In genomic region chr7:133612981-133613380, GRCm38 (mm10) we compare ENCODE assay signal across 27 mouse cellular contexts. TPM values are rescaled to one million over a fixed set of nuclear protein-coding genes. Genes with fewer than 3 reads are reported as not detected.
DNase-seq lines count a peak whose midpoint lies in the region; ATAC-seq and TF ChIP-seq lines count a peak whose summit lies in the region.
"Had no signal": no experiment of that assay in that cellular context is flagged by ENCODE, and none has a peak within 500 bp of the region (broad histone marks: within the 10 kb centered on the region; RNA-seq: fewer than 3 reads in every experiment).

No protein-coding gene starts in this region.

- 0 out of 2 replicates have a peak, but pooled peaks have one; percentile 57 for ATAC-seq in cerebellum, adult (ENCODE audit: insufficient number of reproducible peaks, low FRiP score, low TSS enrichment)
- ATAC-seq in CD4-positive, CD25-positive, alpha-beta regulatory T cell, adult 4 months: no peak
- ATAC-seq in intestine, embryonic 15.5 days: no peak
- ATAC-seq: forebrain, embryonic 13.5 days; forebrain, embryonic 16.5 days; Patski had no signal

- no peak overlapping the region for H3K9ac ChIP-seq in intestine, embryonic 15.5 days
- H3K9ac ChIP-seq: forebrain, embryonic 13.5 days; hindbrain, embryonic 12.5 days; hindbrain, embryonic 15.5 days had no signal

- no peak overlapping the region for H3K4me2 ChIP-seq in intestine, embryonic 15.5 days (replicated peaks)
- H3K4me2 ChIP-seq: forebrain, embryonic 13.5 days; heart, embryonic 11.5 days; hindbrain, embryonic 12.5 days; hindbrain, embryonic 15.5 days had no signal

- no peak overlapping the region for H3K4me3 ChIP-seq in cerebellum, adult 2 months (replicated peaks; ENCODE audit: insufficient read depth, low read depth, low read length)
- no peak overlapping the region for H3K4me3 ChIP-seq in intestine, embryonic 15.5 days (replicated peaks)
- no peak overlapping the region for H3K4me3 ChIP-seq in kidney, adult 2 months (ENCODE audit: insufficient read depth, low read depth, low read length)
- H3K4me3 ChIP-seq: forebrain, embryonic 10.5 days; forebrain, embryonic 13.5 days; hindbrain, embryonic 12.5 days; hindbrain, embryonic 15.5 days had no signal

- TF ChIP-seq POLR2A in cerebellum, adult 2 months (IDR thresholded peaks at IDR 0.05; ENCODE audit: borderline replicate concordance, insufficient read depth, low read length): no peak
- no peak for TF ChIP-seq POLR2A in kidney, adult 2 months (IDR thresholded peaks at IDR 0.05; ENCODE audit: low read depth, low read length)

- H3K36me3 ChIP-seq in intestine, embryonic 15.5 days: no peaks in the 10 kb centered on the region
- no peaks in the 10 kb centered on the region for H3K36me3 ChIP-seq in kidney, adult 2 months (ENCODE audit: control insufficient read depth, insufficient read depth, low read length)
- H3K36me3 ChIP-seq: forebrain, embryonic 10.5 days; G1E; hindbrain, embryonic 12.5 days; hindbrain, embryonic 15.5 days had no signal

- WGBS in cerebellum, adult 2 months: 31% methylated on average over 2 of the region's 2 CpGs
- 86% methylated on average over 2 of the region's 2 CpGs for WGBS in intestine, embryonic 15.5 days
- WGBS in kidney, adult 2 months: 74% methylated on average over 2 of the region's 2 CpGs

- H3K27ac ChIP-seq in cerebellum, adult 2 months (ENCODE audit: insufficient read depth, low read length): peak overlapping the region; percentile 47; the same call in 1 of the 2 replicates
- no peak overlapping the region for H3K27ac ChIP-seq in intestine, embryonic 15.5 days
- H3K27ac ChIP-seq in kidney, adult 2 months (ENCODE audit: insufficient read depth, low read depth, low read length): no peak overlapping the region
- H3K27ac ChIP-seq: forebrain, embryonic 10.5 days; forebrain, embryonic 13.5 days; hindbrain, embryonic 12.5 days; hindbrain, embryonic 15.5 days had no signal

- H3K4me1 ChIP-seq in cerebellum, adult 2 months (ENCODE audit: control insufficient read depth, insufficient read depth, low read length): peaks cover 11% of the 10 kb centered on the region
- no peaks in the 10 kb centered on the region for H3K4me1 ChIP-seq in intestine, embryonic 15.5 days (replicated peaks)
- H3K4me1 ChIP-seq in kidney, adult 2 months (ENCODE audit: control insufficient read depth, insufficient read depth, low read length): no peaks in the 10 kb centered on the region; the same call in 1 of the 2 replicates

- no peak for TF ChIP-seq CTCF in cerebellum, adult 2 months (IDR thresholded peaks at IDR 0.05; ENCODE audit: borderline replicate concordance, insufficient read depth, low read depth, low read length)
- TF ChIP-seq CTCF in kidney, adult 2 months (conservative IDR thresholded peaks at IDR 0.05; ENCODE audit: insufficient read depth, insufficient read length, low read depth, low read length): no peak

- no peaks in the 10 kb centered on the region for H3K27me3 ChIP-seq in cerebellum, adult 2 months (ENCODE audit: control insufficient read depth, insufficient read depth, low read length)
- no peaks in the 10 kb centered on the region for H3K27me3 ChIP-seq in intestine, embryonic 15.5 days (replicated peaks)
- H3K27me3 ChIP-seq in kidney, adult 2 months (replicated peaks; ENCODE audit: control insufficient read depth, insufficient read depth, low read length): no peaks in the 10 kb centered on the region
- H3K27me3 ChIP-seq: forebrain, embryonic 13.5 days; hindbrain, embryonic 12.5 days; hindbrain, embryonic 15.5 days; Patski had no signal

- DNase-seq in cerebellum, adult 11 months: no peak
- DNase-seq in cerebellum, adult 2 months: peak; percentile 39 to 65
- DNase-seq in cerebellum, adult 9-11 months: peak; percentile 68
- DNase-seq in cerebellum, postnatal 25 days: peak; percentile 45 to 55
- no peak for DNase-seq in kidney, adult 2 months
- DNase-seq: adrenal gland, postnatal 10 days; adrenal gland, postnatal 36 days; gastrocnemius, postnatal 10 days; gastrocnemius, postnatal 36 days; kidney, adult 11 months; kidney, adult 9 months had no signal

- H3K9me3 ChIP-seq in intestine, embryonic 15.5 days: no peaks in the 10 kb centered on the region
- H3K9me3 ChIP-seq: forebrain, embryonic 10.5 days; forebrain, embryonic 13.5 days; G1E; hindbrain, embryonic 12.5 days; hindbrain, embryonic 15.5 days had no signal

RNA-seq across cellular contexts. Expression of gene Tex36, which starts 11.0 kb away (rescaled TPM):
- 0.35 and 0.41 TPM in 2 replicates for polyA plus RNA-seq in cerebellum, adult 2 months (2012; rRNA removed)
- polyA plus RNA-seq in CD4-positive, CD25-positive, alpha-beta regulatory T cell, adult 4 months (2017; shearing (Covaris generic)): not detected
- polyA plus RNA-seq in intestine, embryonic 15.5 days (2015; fragmentation: Nextera tagmentation; extraction: Ambion mirVana): 0.18 TPM in 1 of 2 replicates, not detected in the other
- polyA plus RNA-seq in kidney, adult 2 months (2012; rRNA removed): not detected in 2 replicates
- polyA plus RNA-seq: embryonic facial prominence, embryonic 11.5 days; embryonic facial prominence, embryonic 14.5 days; forebrain, embryonic 10.5 days; forebrain, embryonic 13.5 days; forebrain, embryonic 16.5 days; G1E; heart, embryonic 11.5 days; heart, embryonic 14.5 days; heart, postnatal 0 days; hindbrain, embryonic 12.5 days; hindbrain, embryonic 15.5 days; intestine, embryonic 14.5 days; Patski had no signal

RNA-seq across cellular contexts. Expression of gene Edrf1, which starts 24.4 kb away (rescaled TPM):
- polyA plus RNA-seq in cerebellum, adult 2 months (2012; rRNA removed): 26.3 and 28.3 TPM in 2 replicates
- 10 to 100 TPM; 16.4 to 18.5 TPM for polyA plus RNA-seq in CD4-positive, CD25-positive, alpha-beta regulatory T cell, adult 4 months (2017; shearing (Covaris generic))
- polyA plus RNA-seq in intestine, embryonic 15.5 days (2015; fragmentation: Nextera tagmentation; extraction: Ambion mirVana): 16.9 TPM in 2 replicates
- 9.0 and 12.4 TPM in 2 replicates for polyA plus RNA-seq in kidney, adult 2 months (2012; rRNA removed)

Comparison
In these comparisons a context has a peak if more than half of its experiments do, and no peak if none do; other contexts are left out.
1. DNase-seq: peak in cerebellum, adult 2 months (2 of 2), cerebellum, adult 9-11 months (single experiment) and cerebellum, postnatal 25 days (2 of 2); none in cerebellum, adult 11 months (single experiment) and kidney, adult 2 months (single experiment).